Mouse (Mus musculus): ENCODE results near the gene Fam71f2. TPM values are rescaled to one million over a fixed set of nuclear protein-coding genes. Genes with fewer than 3 reads are reported as not detected.

Fam71f2 gene
- total and polyA plus RNA-seq, 2 experiments from 2014 or later = 0.18 TPM; not detected in 1

DNA sequence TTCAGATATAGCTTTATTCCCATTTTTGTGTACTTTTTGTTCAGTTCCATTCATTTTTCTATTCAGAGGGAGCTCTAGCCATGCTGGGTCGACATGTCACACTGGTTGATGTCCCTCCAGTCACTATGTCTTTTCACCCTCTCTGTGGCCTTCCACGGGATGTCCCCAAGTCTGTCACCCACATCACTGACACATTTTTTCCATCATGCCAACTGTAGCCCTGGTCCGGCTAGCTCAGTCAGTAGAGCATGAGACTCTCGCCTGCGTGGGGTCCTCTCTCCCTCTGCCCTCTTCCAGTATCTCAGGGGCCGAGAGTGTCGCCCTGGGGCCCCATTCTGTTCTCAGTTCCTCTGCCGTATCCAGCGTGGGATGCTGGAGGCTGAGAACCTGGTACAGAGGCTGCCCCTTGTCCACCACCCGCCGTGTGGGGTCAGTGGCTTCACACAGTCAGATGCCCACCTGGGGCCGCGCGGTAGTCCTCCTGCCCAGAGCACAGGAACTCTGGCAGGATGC, 34.4 kb downstream of the Fam71f2 start:
- H3K27me3 ChIP-seq (ENCODE audit: control insufficient read depth, insufficient read depth, low read length) = no peaks in the 10 kb centered on the region
- WGBS = 73% methylated on average over 14 of the region's 14 CpGs
- 0 out of 2 replicates have a peak, but pooled peaks cover 6% of the 10 kb centered on the region for H3K4me1 ChIP-seq (ENCODE audit: control insufficient read depth, insufficient read depth)
- no peaks in the 10 kb centered on the region for H3K9me3 ChIP-seq (replicated peaks; ENCODE audit: control insufficient read depth, low read length)
- TF ChIP-seq EP300 (IDR thresholded peaks at IDR 0.05; ENCODE audit: low read depth) (no peak), CTCF (IDR thresholded peaks at IDR 0.05; ENCODE audit: low read depth) (no peak)
- no peaks in the 10 kb centered on the region for H3K36me3 ChIP-seq (replicated peaks; ENCODE audit: control insufficient read depth, insufficient read depth, low read length)
- H3K4me3 ChIP-seq (ENCODE audit: low read depth, low read length) = no peak overlapping the region
- ATAC-seq (ENCODE audit: insufficient read depth, low read depth) (no peak), DNase-seq (ENCODE audit: low spot score) (no peak)
- H3K4me2 ChIP-seq (ENCODE audit: low read depth, low read length) = no peak overlapping the region
- no peak overlapping the region for H3K27ac ChIP-seq (ENCODE audit: low read depth)
- H3K9ac ChIP-seq (replicated peaks; ENCODE audit: low read depth, low read length) = no peak overlapping the region

DNA sequence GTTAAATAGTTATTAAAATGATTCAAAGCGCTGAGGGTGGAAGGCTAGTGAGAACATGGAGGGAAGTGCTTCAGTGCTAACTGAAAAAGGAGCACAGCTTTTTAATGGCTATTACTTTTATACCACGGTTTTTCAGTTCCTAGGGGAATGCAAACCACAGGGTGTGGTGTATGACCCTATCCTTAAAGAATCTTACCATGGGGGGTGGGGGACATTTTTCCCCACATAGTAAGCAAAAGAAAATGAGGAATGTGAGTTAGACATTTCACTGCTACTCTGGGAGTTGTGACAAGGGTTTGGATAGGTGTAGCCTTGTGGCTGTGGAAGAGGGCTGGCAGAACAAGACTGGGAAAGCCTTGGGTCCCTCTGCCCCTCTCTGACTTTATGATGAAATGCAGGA, 37.9 kb downstream of the Fam71f2 start:
- TF ChIP-seq EP300 (IDR thresholded peaks at IDR 0.05; ENCODE audit: low read depth) (no peak), CTCF (IDR thresholded peaks at IDR 0.05; ENCODE audit: low read depth) (no peak)
- no peak overlapping the region for H3K4me3 ChIP-seq (ENCODE audit: low read depth, low read length)
- no peak overlapping the region for H3K27ac ChIP-seq (ENCODE audit: low read depth)
- no peaks in the 10 kb centered on the region for H3K9me3 ChIP-seq (replicated peaks; ENCODE audit: control insufficient read depth, low read length)
- no peaks in the 10 kb centered on the region for H3K27me3 ChIP-seq (ENCODE audit: control insufficient read depth, insufficient read depth, low read length)
- no peak overlapping the region for H3K4me2 ChIP-seq (ENCODE audit: low read depth, low read length)
- WGBS = 66% methylated on average over 2 of the region's 2 CpGs
- 0 out of 2 replicates have a peak, but pooled peaks cover 6% of the 10 kb centered on the region for H3K4me1 ChIP-seq (ENCODE audit: control insufficient read depth, insufficient read depth)
- ATAC-seq (ENCODE audit: insufficient read depth, low read depth) (no peak), DNase-seq (ENCODE audit: low spot score) (no peak)
- no peak overlapping the region for H3K9ac ChIP-seq (replicated peaks; ENCODE audit: low read depth, low read length)
- H3K36me3 ChIP-seq (replicated peaks; ENCODE audit: control insufficient read depth, insufficient read depth, low read length) = no peaks in the 10 kb centered on the region

DNA sequence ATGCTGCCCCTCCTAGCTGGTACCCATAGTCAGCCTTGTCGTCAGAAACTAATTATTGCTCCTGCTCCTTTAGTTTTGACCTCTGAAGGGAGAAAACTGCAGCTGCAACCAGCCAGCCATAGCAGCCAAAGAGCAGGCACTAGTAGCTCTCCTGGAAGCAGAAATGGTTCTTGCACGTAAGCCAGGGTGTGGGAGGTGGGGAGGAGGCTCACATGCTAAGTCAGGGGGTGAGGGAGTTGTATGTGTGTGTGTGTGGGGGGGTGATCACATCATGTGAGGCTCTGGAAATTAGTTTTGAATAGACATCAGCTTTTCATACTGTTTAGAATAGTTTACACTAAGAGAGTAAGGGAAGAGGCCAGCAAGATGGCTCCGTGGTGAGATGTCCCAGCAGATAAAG, 38.5 kb downstream of the Fam71f2 start:
- no peak overlapping the region for H3K9ac ChIP-seq (replicated peaks; ENCODE audit: low read depth, low read length)
- H3K4me1 ChIP-seq (ENCODE audit: control insufficient read depth, insufficient read depth) = 0 out of 2 replicates have a peak, but pooled peaks cover 6% of the 10 kb centered on the region
- no peaks in the 10 kb centered on the region for H3K9me3 ChIP-seq (replicated peaks; ENCODE audit: control insufficient read depth, low read length)
- DNase-seq (ENCODE audit: low spot score) = no peak
- no peak for ATAC-seq (ENCODE audit: insufficient read depth, low read depth)
- TF ChIP-seq EP300 (IDR thresholded peaks at IDR 0.05; ENCODE audit: low read depth) (no peak), CTCF (IDR thresholded peaks at IDR 0.05; ENCODE audit: low read depth) (no peak)
- no peak overlapping the region for H3K4me2 ChIP-seq (ENCODE audit: low read depth, low read length)
- no peak overlapping the region for H3K27ac ChIP-seq (ENCODE audit: low read depth)
- H3K27me3 ChIP-seq (ENCODE audit: control insufficient read depth, insufficient read depth, low read length) = no peaks in the 10 kb centered on the region
- 72% methylated on average over 3 of the region's 3 CpGs for WGBS
- H3K4me3 ChIP-seq (ENCODE audit: low read depth, low read length) = no peak overlapping the region
- no peaks in the 10 kb centered on the region for H3K36me3 ChIP-seq (replicated peaks; ENCODE audit: control insufficient read depth, insufficient read depth, low read length)

DNA sequence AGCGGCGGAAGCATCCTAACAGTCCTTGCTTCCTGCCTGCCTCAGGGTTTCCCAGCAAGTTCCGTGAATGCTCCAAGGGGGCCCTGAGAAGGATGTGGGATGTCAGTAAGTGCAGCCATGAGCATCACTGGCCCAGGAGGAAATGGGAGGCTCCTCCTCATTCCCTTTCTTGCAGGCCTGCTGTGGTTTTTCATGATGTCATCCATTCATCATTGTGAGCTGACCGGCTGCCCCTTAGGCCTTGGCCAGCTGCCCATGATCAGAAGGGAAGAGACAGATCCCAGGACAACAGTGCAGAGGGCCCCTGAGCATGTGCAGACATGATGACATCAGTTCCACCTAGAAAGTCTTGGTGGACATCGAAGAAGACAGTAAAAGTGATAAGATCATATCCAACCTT, 39.5 kb downstream of the Fam71f2 start, which contains the start of gene Fam71f1:
Gene Fam71f1, plus strand, starts transcription at position 262 of the 400 bp plus-strand sequence.
- H3K4me3 ChIP-seq (ENCODE audit: low read depth, low read length) = no peak within 1 kb of the TSS
- no peaks in the 10 kb centered on the region for H3K27me3 ChIP-seq (ENCODE audit: control insufficient read depth, insufficient read depth, low read length)
- no peaks in the 10 kb centered on the region for H3K36me3 ChIP-seq (replicated peaks; ENCODE audit: control insufficient read depth, insufficient read depth, low read length)
- no peak for TF ChIP-seq CTCF (IDR thresholded peaks at IDR 0.05; ENCODE audit: low read depth)
- TF ChIP-seq EP300 (IDR thresholded peaks at IDR 0.05; ENCODE audit: low read depth) = no peak
- peak; percentile 86 for ATAC-seq (ENCODE audit: insufficient read depth, low read depth)
- no peak within 1 kb of the TSS; the same call in 1 of the 2 replicates for H3K27ac ChIP-seq (ENCODE audit: low read depth)
- no peaks in the 10 kb centered on the region for H3K9me3 ChIP-seq (replicated peaks; ENCODE audit: control insufficient read depth, low read length)
- WGBS = 27% methylated on average over 5 of the region's 5 CpGs
- no peak within 1 kb of the TSS for H3K4me2 ChIP-seq (ENCODE audit: low read depth, low read length)
- no peak within 1 kb of the TSS for H3K9ac ChIP-seq (replicated peaks; ENCODE audit: low read depth, low read length)
- DNase-seq (ENCODE audit: low spot score) = peak; percentile 68
- H3K4me1 ChIP-seq (ENCODE audit: control insufficient read depth, insufficient read depth) = 0 out of 2 replicates have a peak, but pooled peaks cover 6% of the 10 kb centered on the region

DNA sequence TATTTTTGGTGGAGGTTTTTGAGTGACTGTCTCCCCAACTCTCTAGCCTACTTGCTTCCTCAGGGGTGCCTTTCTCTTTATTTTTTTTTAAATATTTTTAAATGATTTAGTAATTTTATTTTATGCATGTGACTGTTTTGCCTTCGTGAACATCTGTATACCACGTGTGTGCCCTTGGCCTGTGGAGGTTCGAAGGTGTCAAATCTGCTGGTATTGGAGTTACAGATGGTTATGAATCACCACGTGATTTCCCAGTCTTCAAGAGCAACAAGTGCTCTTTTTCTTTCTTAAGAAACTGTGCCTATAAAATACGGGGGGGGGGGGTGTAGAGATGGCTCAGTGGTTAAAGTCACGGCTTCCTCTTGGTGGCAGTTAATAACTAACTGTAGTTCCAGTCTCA, 42.2 kb downstream of the Fam71f2 start:
- no peaks in the 10 kb centered on the region for H3K27me3 ChIP-seq (ENCODE audit: control insufficient read depth, insufficient read depth, low read length)
- H3K4me3 ChIP-seq (ENCODE audit: low read depth, low read length) = no peak overlapping the region
- ATAC-seq (ENCODE audit: insufficient read depth, low read depth) (no peak), DNase-seq (ENCODE audit: low spot score) (no peak)
- H3K9ac ChIP-seq (replicated peaks; ENCODE audit: low read depth, low read length) = no peak overlapping the region
- TF ChIP-seq CTCF (IDR thresholded peaks at IDR 0.05; ENCODE audit: low read depth) (no peak), EP300 (IDR thresholded peaks at IDR 0.05; ENCODE audit: low read depth) (no peak)
- H3K4me2 ChIP-seq (ENCODE audit: low read depth, low read length) = no peak overlapping the region
- no peaks in the 10 kb centered on the region for H3K9me3 ChIP-seq (replicated peaks; ENCODE audit: control insufficient read depth, low read length)
- H3K36me3 ChIP-seq (replicated peaks; ENCODE audit: control insufficient read depth, insufficient read depth, low read length) = no peaks in the 10 kb centered on the region
- H3K27ac ChIP-seq (ENCODE audit: low read depth) = no peak overlapping the region
- H3K4me1 ChIP-seq (ENCODE audit: control insufficient read depth, insufficient read depth) = no peaks in the 10 kb centered on the region
- WGBS = 77% methylated on average over 6 of the region's 6 CpGs

DNA sequence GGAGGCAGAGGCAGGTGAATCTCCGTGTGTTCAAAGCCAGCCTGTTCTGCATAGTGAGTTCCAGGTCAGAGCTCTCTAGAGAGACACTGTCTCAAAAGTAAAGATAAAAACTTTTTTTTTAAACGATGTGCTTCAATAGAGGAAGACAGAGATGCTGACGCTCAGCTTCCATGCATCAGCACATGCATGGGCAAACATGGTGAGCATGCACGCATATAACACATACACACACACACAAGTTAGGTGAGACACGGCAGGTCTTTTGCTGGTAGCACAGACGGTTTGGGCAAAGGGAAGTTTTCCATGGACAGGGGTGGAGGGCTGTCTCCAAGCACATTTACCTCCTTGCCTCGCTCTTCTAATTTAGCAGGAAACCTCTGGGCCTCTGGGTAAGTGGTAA, 42.8 kb downstream of the Fam71f2 start:
- ATAC-seq (ENCODE audit: insufficient read depth, low read depth) = no peak

More for the DNA sequence above, 42.8 kb downstream of the Fam71f2 start:
- Histone ChIP-seq H3K9me3 (replicated peaks; ENCODE audit: control insufficient read depth, low read length) (no peaks in the 10 kb centered on the region), H3K4me1 (ENCODE audit: control insufficient read depth, insufficient read depth) (no peaks in the 10 kb centered on the region), H3K4me2 (ENCODE audit: low read depth, low read length) (no peak overlapping the region), H3K36me3 (replicated peaks; ENCODE audit: control insufficient read depth, insufficient read depth, low read length) (no peaks in the 10 kb centered on the region), H3K4me3 (ENCODE audit: low read depth, low read length) (no peak overlapping the region), H3K27ac (ENCODE audit: low read depth) (no peak overlapping the region), H3K27me3 (ENCODE audit: control insufficient read depth, insufficient read depth, low read length) (no peaks in the 10 kb centered on the region), H3K9ac (replicated peaks; ENCODE audit: low read depth, low read length) (no peak overlapping the region)
- no peak for DNase-seq (ENCODE audit: low spot score)
- TF ChIP-seq EP300 (IDR thresholded peaks at IDR 0.05; ENCODE audit: low read depth) = no peak
- no peak for TF ChIP-seq CTCF (IDR thresholded peaks at IDR 0.05; ENCODE audit: low read depth)
- WGBS = 83% methylated on average over 7 of the region's 7 CpGs
